Mouse (Mus musculus) hindlimb bud, embryonic 11.5 days (tissue): Measurements from ENCODE around the gene Lmntd1.

Experiments
- DNase-seq: peaks from one replicate; pipeline ENCODE4 v3.0.0-alpha.2; 2012; ENCODE audit warnings: low read depth, low spot score; ENCODE audit errors: extremely low spot score

Lmntd1 gene

GRCm38 (mm10) chr6:145565663-145566062 lies 48.5 kb downstream of the Lmntd1 start:
- DNase-seq: no peak

GRCm38 (mm10) chr6:145564671-145565070 lies 49.4 kb downstream of the Lmntd1 start:
- DNase-seq: no peak

- no peak for DNase-seq
Measured at GRCm38 (mm10) chr6:145557059-145557992, 56.8 kb downstream of the Lmntd1 start.

- no peak for DNase-seq
Measured at GRCm38 (mm10) chr6:145553226-145553625, 60.9 kb downstream of the Lmntd1 start.

- no peak for DNase-seq
Measured at GRCm38 (mm10) chr6:145552817-145553216, 61.3 kb downstream of the Lmntd1 start.

- no peak for DNase-seq
Measured at GRCm38 (mm10) chr6:145550993-145551392, 63.1 kb downstream of the Lmntd1 start.

GRCm38 (mm10) chr6:145545927-145546641 lies 68.0 kb downstream of the Lmntd1 start:
- no peak for DNase-seq

GRCm38 (mm10) chr6:145544838-145545237 lies 69.3 kb downstream of the Lmntd1 start:
- no peak for DNase-seq

GRCm38 (mm10) chr6:145544304-145544703 lies 69.8 kb downstream of the Lmntd1 start:
- DNase-seq: no peak

GRCm38 (mm10) chr6:145539568-145539859 lies 74.6 kb downstream of the Lmntd1 start:
- DNase-seq: no peak

- DNase-seq: no peak
Measured at GRCm38 (mm10) chr6:145538787-145539567, 75.1 kb downstream of the Lmntd1 start.

GRCm38 (mm10) chr6:145530464-145530863 lies 83.7 kb downstream of the Lmntd1 start:
- DNase-seq: no peak

GRCm38 (mm10) chr6:145523337-145523736 lies 90.8 kb downstream of the Lmntd1 start:
- no peak for DNase-seq

- DNase-seq: no peak
Measured at GRCm38 (mm10) chr6:145522617-145523016, 91.5 kb downstream of the Lmntd1 start.

GRCm38 (mm10) chr6:145517002-145517401 lies 97.1 kb downstream of the Lmntd1 start:
- DNase-seq: no peak

- peak; percentile 44 for DNase-seq
Measured at GRCm38 (mm10) chr6:145515859-145516581, 98.1 kb downstream of the Lmntd1 start.

GRCm38 (mm10) chr6:145511265-145511664 lies 102.9 kb downstream of the Lmntd1 start:
- DNase-seq: no peak

GRCm38 (mm10) chr6:145508828-145509227 lies 105.3 kb downstream of the Lmntd1 start:
- DNase-seq: no peak

GRCm38 (mm10) chr6:145501751-145502150 lies 112.4 kb downstream of the Lmntd1 start:
- no peak for DNase-seq
